Mouse (Mus musculus) stomach, postnatal 0 days (tissue): ENCODE data around the gene Otop2. TPM values are rescaled to one million over a fixed set of nuclear protein-coding genes. Genes with fewer than 3 reads are reported as not detected.
A peak's percentile ranks its signal among the peaks of the same experiment; 100 is the strongest.

Experiments
- ATAC-seq: fragments of 200-750 bp; cut with Nextera tagmentation; 2 replicates; pipeline ENCODE4 v1.8.0; 2017; ENCODE audit not compliant: low FRiP score, low TSS enrichment
- DNase-seq: peaks from one replicate; pipeline ENCODE4 v3.0.0-alpha.2; 2016; ENCODE audit warnings: low spot score
- H3K27ac ChIP-seq: fragments of 300-500 bp; sonication (generic); replicated peaks from 2 replicates; pipeline ENCODE4 v1.5.1; 2014; ENCODE audit warnings: mild to moderate bottlenecking, control low read depth
- H3K27me3 ChIP-seq: fragments of 300-500 bp; sonication (generic); 2 replicates; pipeline ENCODE4 v1.6.1; 2014; ENCODE audit warnings: low read length; ENCODE audit not compliant: control insufficient read depth, insufficient read depth
- H3K36me3 ChIP-seq: fragments of 300-500 bp; sonication (generic); 2 replicates; pipeline ENCODE4 v1.6.1; 2014; ENCODE audit warnings: low read length, mixed read lengths; ENCODE audit not compliant: control insufficient read depth, insufficient read depth
- H3K4me1 ChIP-seq: fragments of 300-500 bp; sonication (generic); replicated peaks from 2 replicates; pipeline ENCODE4 v1.6.1; 2014; ENCODE audit warnings: antibody characterized with exemption; ENCODE audit not compliant: control insufficient read depth, insufficient read depth
- H3K4me2 ChIP-seq: fragments of 300-500 bp; sonication (generic); replicated peaks from 2 replicates; pipeline ENCODE4 v1.6.1; 2014; ENCODE audit warnings: low read depth, mild to moderate bottlenecking, control low read depth, moderate library complexity
- H3K4me3 ChIP-seq: fragments of 300-500 bp; sonication (generic); 2 replicates; pipeline ENCODE4 v1.5.1; 2014; ENCODE audit warnings: low read depth, low read length, control low read depth
- H3K9ac ChIP-seq: fragments of 300-500 bp; sonication (generic); 2 replicates; pipeline ENCODE4 v1.6.1; 2014; ENCODE audit warnings: mild to moderate bottlenecking, low read length, control low read depth, mixed read lengths
- H3K9me3 ChIP-seq: fragments of 300-500 bp; sonication (generic); 2 replicates; pipeline ENCODE4 v1.6.1; 2016; ENCODE audit warnings: low read length; ENCODE audit not compliant: control insufficient read depth
- CTCF ChIP-seq: IDR thresholded peaks from 2 replicates; pipeline ENCODE4 v1.5.1; 2016; ENCODE audit warnings: antibody characterized with exemption, low read depth, mild to moderate bottlenecking, moderate library complexity
- EP300 ChIP-seq: optimal IDR thresholded peaks from 2 replicates; pipeline ENCODE3; 2016; ENCODE audit warnings: antibody characterized with exemption
- WGBS: fragments of 180-500 bp; shearing (Covaris S2); extraction: QIAGEN DNeasy Blood & Tissue Kit; methylation state at CpG from one replicate; pipeline ENCODE4 v1.1.7; 2014; 5-methylcytosine and 5-hydroxymethylcytosine counted together
- polyA plus RNA-seq: library from polyadenylated mRNA; unstranded; fragments of >200 nt; fragmentation: Nextera tagmentation; extraction: Ambion mirVana; gene quantifications from 2 replicates; pipeline ENCODE4 v1.2.1, GENCODE M21; 2015

Otop2 gene
- polyA plus RNA-seq, 1 experiment from 2014 or later, result 4.7 TPM

GRCm38 (mm10) chr11:115321906-115322693, 15.1 kb downstream of the Otop2 start, which contains the start of gene Ush1g:
Gene Ush1g (minus strand): TSS chr11:115322041.
- Histone ChIP-seq H3K9ac (no peak within 1 kb of the TSS), H3K36me3 (no peaks in the 10 kb centered on the region), H3K4me1 (no peaks in the 10 kb centered on the region), H3K27me3 (peaks cover 25% of the 10 kb centered on the region; the same call in 1 of the 2 replicates), H3K4me3 (no peak within 1 kb of the TSS; the same call in 1 of the 2 replicates), H3K27ac (no peak within 1 kb of the TSS), H3K9me3 (no peaks in the 10 kb centered on the region), H3K4me2 (no peak within 1 kb of the TSS)
- DNase-seq (peak; percentile 89), ATAC-seq (peak; percentile 51)
- WGBS, result 3% methylated on average over 35 of the region's 35 CpGs
- peak; percentile 98 for TF ChIP-seq CTCF
- no peak for TF ChIP-seq EP300

DNA sequence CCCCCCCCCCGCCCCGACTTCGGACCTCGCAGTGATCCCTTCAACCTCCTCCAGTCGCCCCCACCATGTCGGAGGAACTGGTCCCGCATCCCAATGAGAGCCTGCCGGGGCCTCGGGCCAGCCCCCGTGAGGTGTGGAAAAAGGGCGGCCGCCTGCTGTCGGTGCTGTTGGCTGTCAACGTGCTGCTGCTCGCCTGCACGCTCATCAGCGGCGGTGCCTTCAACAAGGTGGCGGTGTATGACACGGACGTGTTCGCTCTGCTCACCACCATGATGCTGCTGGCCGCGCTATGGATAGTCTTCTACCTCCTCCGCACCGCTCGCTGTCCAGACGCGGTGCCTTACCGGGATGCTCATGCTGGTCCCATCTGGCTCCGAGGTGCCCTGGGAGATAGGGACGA, 16.4 kb downstream of the Otop2 start:
- Histone ChIP-seq H3K4me2 (no peak overlapping the region), H3K27me3 (peaks cover 25% of the 10 kb centered on the region; the same call in 1 of the 2 replicates), H3K9ac (no peak overlapping the region), H3K36me3 (no peaks in the 10 kb centered on the region), H3K27ac (no peak overlapping the region), H3K4me1 (no peaks in the 10 kb centered on the region), H3K4me3 (no peak overlapping the region), H3K9me3 (no peaks in the 10 kb centered on the region)
- TF ChIP-seq CTCF (no peak), EP300 (no peak)
- WGBS, result 20% methylated on average over 30 of the region's 32 CpGs
- no peak for ATAC-seq
- DNase-seq, result no peak

GRCm38 (mm10) chr11:115326730-115327129, 19.8 kb downstream of the Otop2 start:
- H3K9me3 ChIP-seq, result no peaks in the 10 kb centered on the region
- H3K27ac ChIP-seq, result 0 out of 2 replicates have a peak overlapping the region, but pooled peaks have one; percentile 56
- DNase-seq, result no peak
- H3K4me1 ChIP-seq, result no peaks in the 10 kb centered on the region
- H3K36me3 ChIP-seq, result no peaks in the 10 kb centered on the region
- H3K4me3 ChIP-seq, result no peak overlapping the region
- 35% methylated on average over 7 of the region's 7 CpGs for WGBS
- ATAC-seq, result peak; percentile 52
- no peak overlapping the region for H3K9ac ChIP-seq
- no peak overlapping the region for H3K4me2 ChIP-seq
- H3K27me3 ChIP-seq, result peaks cover 6% of the 10 kb centered on the region; the same call in 1 of the 2 replicates
- TF ChIP-seq EP300, result no peak
- TF ChIP-seq CTCF, result no peak

DNA sequence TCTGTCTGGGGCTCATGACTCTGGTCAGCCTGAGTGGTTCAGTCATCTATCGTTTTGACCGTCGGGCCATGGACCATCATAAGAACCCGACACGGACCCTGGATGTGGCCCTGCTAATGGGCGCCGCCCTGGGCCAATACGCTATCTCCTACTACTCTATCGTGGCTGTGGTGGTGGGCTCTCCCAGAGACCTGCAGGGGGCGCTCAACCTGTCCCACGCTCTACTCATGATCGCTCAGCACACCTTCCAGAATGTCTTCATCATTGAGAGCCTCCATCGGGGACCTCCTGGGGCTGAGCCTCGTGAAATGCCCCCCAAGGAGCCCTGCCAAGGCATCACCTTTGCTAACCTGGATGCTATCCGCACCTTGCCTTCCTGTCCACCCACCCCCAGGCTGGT, 22.4 kb downstream of the Otop2 start:
- H3K4me2 ChIP-seq, result no peak overlapping the region
- no peak overlapping the region for H3K9ac ChIP-seq
- 74% methylated on average over 15 of the region's 15 CpGs for WGBS
- H3K4me3 ChIP-seq, result no peak overlapping the region
- no peaks in the 10 kb centered on the region for H3K4me1 ChIP-seq
- no peak overlapping the region for H3K27ac ChIP-seq
- H3K27me3 ChIP-seq, result 0 out of 2 replicates have a peak, but pooled peaks cover 3% of the 10 kb centered on the region
- H3K9me3 ChIP-seq, result no peaks in the 10 kb centered on the region
- no peak for DNase-seq
- TF ChIP-seq CTCF (peak; percentile 47), EP300 (no peak)
- no peak for ATAC-seq
- no peaks in the 10 kb centered on the region for H3K36me3 ChIP-seq

DNA sequence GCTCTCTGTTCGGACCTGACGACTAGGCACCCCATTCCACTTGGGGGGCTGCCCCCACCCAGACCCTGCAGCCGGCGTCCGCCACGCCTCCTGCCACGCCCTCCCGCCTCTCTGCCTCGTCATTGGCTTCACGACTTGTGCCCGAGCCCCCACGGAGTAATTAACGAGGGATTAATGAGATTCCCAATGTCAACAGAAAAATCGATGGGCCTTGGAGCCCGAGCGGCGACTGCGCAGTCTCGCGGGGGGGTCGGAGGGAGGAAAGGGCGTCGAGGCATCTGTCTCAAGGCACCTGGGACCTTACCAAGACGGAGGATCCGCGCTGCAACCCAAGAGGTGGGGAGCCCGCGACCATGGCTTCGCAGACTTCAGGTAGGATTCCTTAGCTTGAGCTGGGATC, 27.6 kb downstream of the Otop2 start, which contains the start of gene Otop3:
Otop3 (plus strand) TSS at position 201 of the 400 bp plus-strand sequence.
- ATAC-seq (peak; percentile 13; the same call in 1 of the 2 replicates), DNase-seq (no peak)
- WGBS, result 4% methylated on average over 29 of the region's 29 CpGs
- Histone ChIP-seq H3K4me1 (0 out of 2 replicates have a peak, but pooled peaks cover 3% of the 10 kb centered on the region), H3K27ac (peak within 1 kb of the TSS; percentile 49; the same call in 1 of the 2 replicates), H3K9ac (no peak within 1 kb of the TSS), H3K36me3 (no peaks in the 10 kb centered on the region), H3K9me3 (no peaks in the 10 kb centered on the region), H3K4me3 (peak within 1 kb of the TSS; percentile 15; the same call in 1 of the 2 replicates), H3K27me3 (peaks cover 3% of the 10 kb centered on the region; the same call in 1 of the 2 replicates), H3K4me2 (peak within 1 kb of the TSS; percentile 42)
- TF ChIP-seq EP300 (no peak), CTCF (no peak)

- Histone ChIP-seq H3K27ac (peak overlapping the region; percentile 49; the same call in 1 of the 2 replicates), H3K4me1 (0 out of 2 replicates have a peak, but pooled peaks cover 3% of the 10 kb centered on the region), H3K4me2 (peak overlapping the region; percentile 42), H3K9me3 (no peaks in the 10 kb centered on the region), H3K27me3 (peaks cover 3% of the 10 kb centered on the region; the same call in 1 of the 2 replicates), H3K36me3 (no peaks in the 10 kb centered on the region), H3K4me3 (no peak overlapping the region), H3K9ac (no peak overlapping the region)
- no peak for TF ChIP-seq EP300
- TF ChIP-seq CTCF, result no peak
- peak; percentile 71 for DNase-seq
- WGBS, result 32% methylated on average over 12 of the region's 12 CpGs
- ATAC-seq, result no peak
Observed at GRCm38 (mm10) chr11:115335223-115335622, 28.3 kb downstream of the Otop2 start.
